Mouse (Mus musculus) hindbrain, postnatal 0 days (tissue): ENCODE results near the gene Tmcc2. TPM values are rescaled to one million over a fixed set of nuclear protein-coding genes. Genes with fewer than 3 reads are reported as not detected.

ENCODE experiments used
- ATAC-seq: fragments of 200-750 bp; cut with Nextera tagmentation; 2 replicates; pipeline ENCODE4 v1.8.0; 2017; ENCODE audit warnings: mild to moderate bottlenecking, moderate TSS enrichment, moderate library complexity
- DNase-seq: peaks from one replicate; pipeline ENCODE4 v3.0.0-alpha.2; 2015; ENCODE audit warnings: low spot score
- H3K27ac ChIP-seq: fragments of 300-500 bp; sonication (generic); 2 replicates; pipeline ENCODE4 v1.5.1; 2014; ENCODE audit warnings: mild to moderate bottlenecking
- H3K27me3 ChIP-seq: fragments of 300-500 bp; sonication (generic); 2 replicates; pipeline ENCODE4 v1.6.1; 2014; ENCODE audit warnings: low read length, mixed read lengths; ENCODE audit not compliant: insufficient read depth
- H3K36me3 ChIP-seq: fragments of 300-500 bp; sonication (generic); 2 replicates; pipeline ENCODE4 v1.6.1; 2014; ENCODE audit warnings: low read length, mixed read lengths; ENCODE audit not compliant: insufficient read depth
- H3K4me1 ChIP-seq: fragments of 300-500 bp; sonication (generic); 2 replicates; pipeline ENCODE4 v1.6.1; 2014; ENCODE audit warnings: antibody characterized with exemption, low read length, mixed read lengths; ENCODE audit not compliant: insufficient read depth
- H3K4me2 ChIP-seq: fragments of 300-500 bp; sonication (generic); 2 replicates; pipeline ENCODE4 v1.6.1; 2014; ENCODE audit warnings: low read depth, mild to moderate bottlenecking, low read length, moderate library complexity, mixed read lengths
- H3K4me3 ChIP-seq: fragments of 300-500 bp; sonication (generic); 2 replicates; pipeline ENCODE4 v1.5.1; 2014; ENCODE audit warnings: low read length
- H3K9ac ChIP-seq: fragments of 300-500 bp; sonication (generic); replicated peaks from 2 replicates; pipeline ENCODE4 v1.6.1; 2014; ENCODE audit warnings: mild to moderate bottlenecking, low read length, moderate library complexity, mixed read lengths
- H3K9me3 ChIP-seq: fragments of 300-500 bp; sonication (generic); 2 replicates; pipeline ENCODE4 v1.6.1; 2016; ENCODE audit warnings: low read length, mixed read lengths
- CTCF ChIP-seq: IDR thresholded peaks from 2 replicates; pipeline ENCODE4 v1.5.1; 2016; ENCODE audit warnings: antibody characterized with exemption, control low read depth, low read depth
- WGBS: fragments of 180-500 bp; shearing (Covaris S2); extraction: QIAGEN DNeasy Blood & Tissue Kit; methylation state at CpG from one replicate; pipeline ENCODE4 v1.1.7; 2014; 5-methylcytosine and 5-hydroxymethylcytosine counted together
- polyA plus RNA-seq: library from polyadenylated mRNA; unstranded; fragments of >200 nt; fragmentation: Nextera tagmentation; extraction: Ambion mirVana; gene quantifications from 2 replicates; pipeline ENCODE4 v1.2.1, GENCODE M21; 2015
- total RNA-seq: library from RNA; depleted of rRNA; stranded (reverse); fragments of >200 nt; gene quantifications from 2 replicates; pipeline ENCODE4 v1.2.3, GENCODE M21; 2014; rRNA removed

The Tmcc2 gene
- total and polyA plus RNA-seq, 2 experiments from 2014 or later = 33.5 to 138 TPM

- H3K4me1 ChIP-seq = peaks cover 1% of the 10 kb centered on the region; the same call in 1 of the 2 replicates
- no peaks in the 10 kb centered on the region for H3K9me3 ChIP-seq
- peak; percentile 84 for DNase-seq
- TF ChIP-seq CTCF = peak; percentile 82
- peaks cover 3% of the 10 kb centered on the region; the same call in 1 of the 2 replicates for H3K27me3 ChIP-seq
- H3K4me2 ChIP-seq = no peak overlapping the region
- no peak overlapping the region for H3K27ac ChIP-seq
- no peak overlapping the region for H3K9ac ChIP-seq
- WGBS = 57% methylated on average over 3 of the region's 3 CpGs
- H3K4me3 ChIP-seq = no peak overlapping the region
- ATAC-seq = peak; percentile 57
- no peaks in the 10 kb centered on the region for H3K36me3 ChIP-seq
These were observed 78.4 kb downstream of the Tmcc2 start for GRCm38 (mm10) chr1:132312703-132313102.

- Histone ChIP-seq H3K4me1 (no peaks in the 10 kb centered on the region; the same call in 1 of the 2 replicates), H3K9ac (no peak overlapping the region), H3K36me3 (no peaks in the 10 kb centered on the region), H3K4me3 (no peak overlapping the region), H3K27me3 (peaks cover 3% of the 10 kb centered on the region; the same call in 1 of the 2 replicates), H3K27ac (no peak overlapping the region), H3K9me3 (no peaks in the 10 kb centered on the region), H3K4me2 (no peak overlapping the region)
- 39% methylated on average over 2 of the region's 2 CpGs for WGBS
- no peak for ATAC-seq
- no peak for TF ChIP-seq CTCF
- DNase-seq = no peak
These were observed 79.0 kb downstream of the Tmcc2 start for GRCm38 (mm10) chr1:132312043-132312442.

DNA sequence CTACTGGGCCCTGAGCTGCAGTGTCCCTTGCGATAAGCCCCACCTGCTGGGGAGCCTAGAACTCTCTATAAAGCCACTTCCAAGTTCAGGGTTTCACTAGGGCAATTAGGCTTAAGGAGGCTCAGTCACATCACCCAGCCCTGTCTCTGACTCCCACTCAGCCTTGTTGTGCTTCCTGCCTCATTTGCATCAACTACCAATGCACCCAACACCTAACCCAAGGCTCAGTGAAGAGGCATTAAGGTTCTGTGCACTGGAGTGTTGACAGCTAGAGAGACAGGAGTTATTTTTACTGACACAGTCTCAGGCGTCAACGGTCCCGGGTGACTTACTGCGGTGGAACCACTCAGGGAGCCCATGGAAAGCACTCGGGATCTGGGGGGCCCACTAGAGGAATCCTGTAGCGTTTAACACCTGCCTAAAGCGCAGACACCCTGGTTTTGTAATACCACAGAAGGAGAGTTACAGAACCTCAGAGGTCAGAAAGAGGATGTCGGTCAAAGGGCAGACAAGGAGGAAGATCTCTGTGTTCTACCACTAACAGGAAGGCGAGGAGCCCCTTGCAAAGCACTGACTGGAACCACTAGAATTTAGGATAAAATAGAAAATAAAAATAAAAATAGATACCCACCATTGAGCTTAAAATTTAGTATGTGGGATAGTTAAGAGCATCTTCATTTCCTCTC, 79.8 kb downstream of the Tmcc2 start:
- 84% methylated on average over 10 of the region's 10 CpGs for WGBS
- no peak for TF ChIP-seq CTCF
- H3K9me3 ChIP-seq = no peaks in the 10 kb centered on the region
- no peaks in the 10 kb centered on the region for H3K36me3 ChIP-seq
- peaks cover 3% of the 10 kb centered on the region; the same call in 1 of the 2 replicates for H3K27me3 ChIP-seq
- H3K4me1 ChIP-seq = no peaks in the 10 kb centered on the region
- H3K4me2 ChIP-seq = no peak overlapping the region
- no peak overlapping the region for H3K4me3 ChIP-seq
- DNase-seq (no peak), ATAC-seq (no peak)
- no peak overlapping the region for H3K9ac ChIP-seq
- H3K27ac ChIP-seq = no peak overlapping the region

GRCm38 (mm10) chr1:132310754-132311153, 80.3 kb downstream of the Tmcc2 start:
- no peak overlapping the region for H3K4me3 ChIP-seq
- H3K9me3 ChIP-seq = no peaks in the 10 kb centered on the region
- no peaks in the 10 kb centered on the region for H3K36me3 ChIP-seq
- no peak overlapping the region for H3K4me2 ChIP-seq
- 65% methylated on average over 7 of the region's 7 CpGs for WGBS
- peaks cover 3% of the 10 kb centered on the region; the same call in 1 of the 2 replicates for H3K27me3 ChIP-seq
- DNase-seq = no peak
- no peak overlapping the region for H3K9ac ChIP-seq
- no peak for ATAC-seq
- TF ChIP-seq CTCF = no peak
- no peaks in the 10 kb centered on the region for H3K4me1 ChIP-seq
- no peak overlapping the region for H3K27ac ChIP-seq

- no peak for TF ChIP-seq CTCF
- H3K27ac ChIP-seq = no peak overlapping the region
- no peak for DNase-seq
- no peak overlapping the region for H3K4me2 ChIP-seq
- WGBS = 86% methylated on average over 7 of the region's 7 CpGs
- H3K36me3 ChIP-seq = no peaks in the 10 kb centered on the region
- H3K9ac ChIP-seq = no peak overlapping the region
- H3K4me1 ChIP-seq = no peaks in the 10 kb centered on the region
- peaks cover 3% of the 10 kb centered on the region; the same call in 1 of the 2 replicates for H3K27me3 ChIP-seq
- H3K4me3 ChIP-seq = no peak overlapping the region
- no peak for ATAC-seq
- no peaks in the 10 kb centered on the region for H3K9me3 ChIP-seq
These were observed 82.4 kb downstream of the Tmcc2 start for GRCm38 (mm10) chr1:132308674-132309073.

- Histone ChIP-seq H3K4me3 (no peak overlapping the region), H3K4me1 (no peaks in the 10 kb centered on the region), H3K36me3 (no peaks in the 10 kb centered on the region), H3K27ac (no peak overlapping the region), H3K27me3 (peaks cover 3% of the 10 kb centered on the region; the same call in 1 of the 2 replicates), H3K9ac (no peak overlapping the region), H3K9me3 (no peaks in the 10 kb centered on the region), H3K4me2 (no peak overlapping the region)
- 79% methylated on average over 6 of the region's 6 CpGs for WGBS
- DNase-seq (no peak), ATAC-seq (no peak)
- no peak for TF ChIP-seq CTCF
These were observed 83.1 kb downstream of the Tmcc2 start for GRCm38 (mm10) chr1:132307962-132308361.

- DNase-seq = no peak
These were observed 84.3 kb downstream of the Tmcc2 start for GRCm38 (mm10) chr1:132306808-132307207.

More at GRCm38 (mm10) chr1:132306808-132307207, 84.3 kb downstream of the Tmcc2 start:
- H3K4me2 ChIP-seq = no peak overlapping the region
- H3K36me3 ChIP-seq = no peaks in the 10 kb centered on the region
- no peak overlapping the region for H3K9ac ChIP-seq
- H3K27ac ChIP-seq = no peak overlapping the region
- ATAC-seq = no peak
- 29% methylated on average over 4 of the region's 4 CpGs for WGBS
- H3K4me3 ChIP-seq = no peak overlapping the region
- no peak for TF ChIP-seq CTCF
- H3K9me3 ChIP-seq = no peaks in the 10 kb centered on the region
- H3K4me1 ChIP-seq = no peaks in the 10 kb centered on the region
- H3K27me3 ChIP-seq = peaks cover 3% of the 10 kb centered on the region; the same call in 1 of the 2 replicates

Other genes starting within 250 kb of the Tmcc2 start
- 10.9 and 16.6 TPM in 2 replicates for gene Lemd1, start 199.8 kb downstream of the Tmcc2 start, total RNA-seq
- gene Lemd1, start 199.8 kb downstream of the Tmcc2 start, polyA plus RNA-seq = 7.9 and 9.0 TPM in 2 replicates
- 2.0 and 4.8 TPM in 2 replicates for gene AC124108.1, start 199.8 kb downstream of the Tmcc2 start, total RNA-seq
- gene AC124108.1, start 199.8 kb downstream of the Tmcc2 start, polyA plus RNA-seq = 0.50 and 0.70 TPM in 2 replicates
- gene Gm10188, start 161.5 kb downstream of the Tmcc2 start, total RNA-seq = not detected in 2 replicates
- gene Gm10188, start 161.5 kb downstream of the Tmcc2 start, polyA plus RNA-seq = 0.28 TPM in 1 of 2 replicates, not detected in the other
- gene Klhdc8a, start 92.7 kb downstream of the Tmcc2 start, total RNA-seq = 23.0 and 26.0 TPM in 2 replicates
- gene Klhdc8a, start 92.7 kb downstream of the Tmcc2 start, polyA plus RNA-seq = 11.2 and 11.7 TPM in 2 replicates
- gene Nuak2, start 75.2 kb downstream of the Tmcc2 start, total RNA-seq = 6.2 and 7.7 TPM in 2 replicates
- 7.4 and 7.9 TPM in 2 replicates for gene Nuak2, start 75.2 kb downstream of the Tmcc2 start, polyA plus RNA-seq
- 21.3 and 31.8 TPM in 2 replicates for gene Dstyk, start 26.3 kb upstream of the Tmcc2 start, total RNA-seq
- gene Dstyk, start 26.3 kb upstream of the Tmcc2 start, polyA plus RNA-seq = 5.7 and 6.2 TPM in 2 replicates
- 22.4 and 27.7 TPM in 2 replicates for gene Rbbp5, start 86.1 kb upstream of the Tmcc2 start, total RNA-seq
- 23.8 and 24.2 TPM in 2 replicates for gene Rbbp5, start 86.1 kb upstream of the Tmcc2 start, polyA plus RNA-seq
- gene Tmem81, start 114.9 kb upstream of the Tmcc2 start, total RNA-seq = 2.8 and 3.0 TPM in 2 replicates
- gene Tmem81, start 114.9 kb upstream of the Tmcc2 start, polyA plus RNA-seq = 0.74 and 0.78 TPM in 2 replicates
- gene Cntn2, start 152.0 kb upstream of the Tmcc2 start, total RNA-seq = 67.6 and 84.0 TPM in 2 replicates
- gene Cntn2, start 152.0 kb upstream of the Tmcc2 start, polyA plus RNA-seq = 17.7 and 19.2 TPM in 2 replicates